Mouse (Mus musculus): ENCODE data around the gene Ccdc51.

Ccdc51 gene

GRCm38 (mm10) chr9:109096856-109097255 is 14.6 kb downstream of the Ccdc51 start:
- no peak for DNase-seq (ENCODE audit: low spot score in 2 of 2)

- DNase-seq (ENCODE audit: low spot score in 2 of 2): no peak
Observed at GRCm38 (mm10) chr9:109097291-109097690, 15.0 kb downstream of the Ccdc51 start.

GRCm38 (mm10) chr9:109097831-109098230 is 15.5 kb downstream of the Ccdc51 start:
- DNase-seq (ENCODE audit: low spot score in 2 of 2): no peak

- no peak for DNase-seq (ENCODE audit: low spot score in 2 of 2)
Observed at GRCm38 (mm10) chr9:109098366-109098765, 16.1 kb downstream of the Ccdc51 start.

GRCm38 (mm10) chr9:109098969-109099368 is 16.7 kb downstream of the Ccdc51 start:
- no peak for DNase-seq (ENCODE audit: low spot score in 2 of 2)

GRCm38 (mm10) chr9:109100307-109100928 is 18.1 kb downstream of the Ccdc51 start:
- no peak for DNase-seq (ENCODE audit: low spot score in 2 of 2)

GRCm38 (mm10) chr9:109101933-109102445 is 19.7 kb downstream of the Ccdc51 start:
- no peak for DNase-seq (ENCODE audit: low spot score in 2 of 2)

GRCm38 (mm10) chr9:109102541-109102940 is 20.2 kb downstream of the Ccdc51 start:
- no peak for DNase-seq (ENCODE audit: low spot score in 2 of 2)

- no peak for DNase-seq (ENCODE audit: low spot score in 2 of 2)
Observed at GRCm38 (mm10) chr9:109103250-109103649, 21.0 kb downstream of the Ccdc51 start.

- DNase-seq (ENCODE audit: low spot score in 2 of 2): no peak
Observed at GRCm38 (mm10) chr9:109104083-109104482, 21.8 kb downstream of the Ccdc51 start.

GRCm38 (mm10) chr9:109105011-109105410 is 22.7 kb downstream of the Ccdc51 start:
- no peak for DNase-seq (ENCODE audit: low spot score in 2 of 2)

GRCm38 (mm10) chr9:109105648-109106047 is 23.4 kb downstream of the Ccdc51 start:
- DNase-seq (ENCODE audit: low spot score in 2 of 2): no peak

GRCm38 (mm10) chr9:109107341-109107740 is 25.0 kb downstream of the Ccdc51 start:
- DNase-seq (ENCODE audit: low spot score in 2 of 2): no peak

- DNase-seq (ENCODE audit: low spot score in 2 of 2): no peak
Observed at GRCm38 (mm10) chr9:109110240-109110639, 27.9 kb downstream of the Ccdc51 start.

GRCm38 (mm10) chr9:109111101-109111500 is 28.8 kb downstream of the Ccdc51 start:
- DNase-seq (ENCODE audit: low spot score in 2 of 2): no peak

- DNase-seq (ENCODE audit: low spot score in 2 of 2): no peak
Observed at GRCm38 (mm10) chr9:109111591-109111990, 29.3 kb downstream of the Ccdc51 start.

GRCm38 (mm10) chr9:109113331-109113730 is 31.0 kb downstream of the Ccdc51 start:
- no peak for DNase-seq (ENCODE audit: low spot score in 2 of 2)

GRCm38 (mm10) chr9:109114276-109114675 is 32.0 kb downstream of the Ccdc51 start:
- no peak for DNase-seq (ENCODE audit: low spot score in 2 of 2)

GRCm38 (mm10) chr9:109114871-109115270 is 32.6 kb downstream of the Ccdc51 start:
- DNase-seq (ENCODE audit: low spot score in 2 of 2): no peak

- DNase-seq (ENCODE audit: low spot score in 2 of 2): no peak
Observed at GRCm38 (mm10) chr9:109116205-109116604, 33.9 kb downstream of the Ccdc51 start.

- no peak for DNase-seq (ENCODE audit: low spot score in 2 of 2)
Observed at GRCm38 (mm10) chr9:109118106-109118505, 35.8 kb downstream of the Ccdc51 start.

GRCm38 (mm10) chr9:109119571-109119970 is 37.3 kb downstream of the Ccdc51 start:
- no peak for DNase-seq (ENCODE audit: low spot score in 2 of 2)

- no peak for DNase-seq (ENCODE audit: low spot score in 2 of 2)
Observed at GRCm38 (mm10) chr9:109120956-109121355, 38.7 kb downstream of the Ccdc51 start.

GRCm38 (mm10) chr9:109122553-109123085 is 40.3 kb downstream of the Ccdc51 start:
- peak in 1 of 2 experiments; percentile 40 for DNase-seq (ENCODE audit: low spot score in 2 of 2)

Measured in thymus, postnatal 10 days (tissue).